Mouse (Mus musculus) hindbrain, embryonic 11.5 days (tissue): ENCODE measurements around the gene Cfap58. TPM values are rescaled to one million over a fixed set of nuclear protein-coding genes. Genes with fewer than 3 reads are reported as not detected.

ENCODE experiments used
- ATAC-seq: fragments of 200-750 bp; cut with Nextera tagmentation; 2 replicates; pipeline ENCODE4 v1.8.0; 2017; ENCODE audit warnings: mild to moderate bottlenecking, moderate TSS enrichment, moderate library complexity; ENCODE audit not compliant: low FRiP score
- DNase-seq: peaks from one replicate; pipeline ENCODE4 v3.0.0-alpha.2; 2015; ENCODE audit warnings: low spot score
- H3K27ac ChIP-seq: fragments of 300-500 bp; sonication (generic); 2 replicates; pipeline ENCODE4 v1.5.1; 2014; ENCODE audit warnings: mild to moderate bottlenecking, low read depth, low read length
- H3K27me3 ChIP-seq: fragments of 300-500 bp; sonication (generic); 2 replicates; pipeline ENCODE4 v1.6.1; 2014; ENCODE audit warnings: mild to moderate bottlenecking, low read length, moderate library complexity, mixed read lengths; ENCODE audit not compliant: control insufficient read depth, insufficient read depth
- H3K36me3 ChIP-seq: fragments of 300-500 bp; sonication (generic); 2 replicates; pipeline ENCODE4 v1.6.1; 2014; ENCODE audit warnings: mild to moderate bottlenecking, low read length, moderate library complexity, mixed read lengths; ENCODE audit not compliant: control insufficient read depth, insufficient read depth
- H3K4me1 ChIP-seq: fragments of 300-500 bp; sonication (generic); replicated peaks from 2 replicates; pipeline ENCODE4 v1.6.1; 2014; ENCODE audit warnings: low read length, mixed read lengths; ENCODE audit not compliant: control insufficient read depth, insufficient read depth
- H3K4me2 ChIP-seq: fragments of 300-500 bp; sonication (generic); replicated peaks from 2 replicates; pipeline ENCODE4 v1.6.1; 2014; ENCODE audit warnings: mild to moderate bottlenecking, low read depth, low read length
- H3K4me3 ChIP-seq: fragments of 300-500 bp; sonication (generic); 2 replicates; pipeline ENCODE4 v1.5.1; 2014; ENCODE audit warnings: low read depth, low read length
- H3K9ac ChIP-seq: fragments of 300-500 bp; sonication (generic); 2 replicates; pipeline ENCODE4 v1.6.1; 2014; ENCODE audit warnings: low read depth, low read length
- H3K9me3 ChIP-seq: fragments of 300-500 bp; sonication (generic); 2 replicates; pipeline ENCODE4 v1.6.1; 2016; ENCODE audit warnings: low read length; ENCODE audit not compliant: control insufficient read depth
- WGBS: fragments of 180-500 bp; shearing (Covaris S2); extraction: QIAGEN DNeasy Blood & Tissue Kit; methylation state at CpG from one replicate; pipeline ENCODE4 v1.1.7; 2014; 5-methylcytosine and 5-hydroxymethylcytosine counted together
- polyA plus RNA-seq: library from polyadenylated mRNA; unstranded; fragments of >200 nt; fragmentation: Nextera tagmentation; extraction: Ambion mirVana; gene quantifications from 2 replicates; pipeline ENCODE4 v1.2.1, GENCODE M21; 2014

The Cfap58 gene
- polyA plus RNA-seq, 1 experiment from 2014 or later: 0.37 TPM

DNA sequence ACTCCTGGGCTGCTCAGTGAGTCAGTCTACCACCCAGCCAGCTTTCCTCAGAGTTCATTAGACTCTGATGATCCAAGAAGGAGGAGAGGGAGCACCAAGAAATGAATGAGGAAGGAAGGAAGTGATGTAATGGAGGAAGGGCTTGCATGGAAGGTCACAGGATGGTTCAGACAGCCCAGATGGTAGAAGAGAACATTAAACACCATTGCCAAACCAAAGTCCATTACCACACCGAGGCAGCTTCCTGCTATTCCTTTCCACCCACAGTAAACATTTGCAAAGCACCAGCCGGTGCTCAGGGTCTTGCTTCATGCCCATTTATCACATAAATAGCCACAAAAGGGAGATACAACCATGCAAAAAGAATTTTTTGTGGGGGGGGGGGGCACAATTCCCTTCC lies 89.4 kb downstream of the Cfap58 start:
- H3K27me3 ChIP-seq: no peaks in the 10 kb centered on the region
- H3K4me3 ChIP-seq: no peak overlapping the region
- DNase-seq (no peak), ATAC-seq (no peak)
- H3K4me1 ChIP-seq: 0 out of 2 replicates have a peak, but pooled peaks cover 2% of the 10 kb centered on the region
- no peak overlapping the region for H3K27ac ChIP-seq
- 69% methylated on average over 2 of the region's 2 CpGs for WGBS
- no peak overlapping the region for H3K9ac ChIP-seq
- H3K4me2 ChIP-seq: no peak overlapping the region
- H3K9me3 ChIP-seq: no peaks in the 10 kb centered on the region
- no peaks in the 10 kb centered on the region for H3K36me3 ChIP-seq

- WGBS: 89% methylated on average over 8 of the region's 8 CpGs
These were observed 102.1 kb downstream of the Cfap58 start for GRCm38 (mm10) chr19:48039554-48039953.

DNA sequence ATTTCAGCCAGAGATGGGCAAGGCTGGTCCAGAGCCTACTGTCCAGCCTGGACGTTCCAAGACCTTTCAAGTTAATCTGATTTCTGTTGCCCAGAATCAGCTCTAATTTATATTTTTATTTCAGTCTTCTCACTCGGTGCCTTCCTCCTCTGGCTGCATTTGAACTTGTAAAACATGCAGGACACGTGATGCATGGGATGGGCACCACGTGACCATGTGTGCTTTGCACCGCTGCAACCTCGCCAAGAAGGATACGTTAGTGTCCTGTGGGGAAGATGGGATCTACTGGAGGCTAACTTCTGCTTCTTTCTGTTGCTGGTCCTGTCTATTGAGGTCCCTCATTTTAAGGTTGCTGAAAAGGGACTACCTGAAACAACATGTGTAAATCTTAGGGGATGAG lies 109.8 kb downstream of the Cfap58 start:
- no peaks in the 10 kb centered on the region for H3K9me3 ChIP-seq
- WGBS: 85% methylated on average over 7 of the region's 7 CpGs
- no peak overlapping the region for H3K9ac ChIP-seq
- no peaks in the 10 kb centered on the region for H3K4me1 ChIP-seq
- H3K27ac ChIP-seq: no peak overlapping the region
- H3K4me2 ChIP-seq: no peak overlapping the region
- ATAC-seq: no peak
- no peak overlapping the region for H3K4me3 ChIP-seq
- DNase-seq: no peak
- H3K27me3 ChIP-seq: no peaks in the 10 kb centered on the region
- H3K36me3 ChIP-seq: no peaks in the 10 kb centered on the region

More at GRCm38 (mm10) chr19:48039554-48039953, 102.1 kb downstream of the Cfap58 start:
- Histone ChIP-seq H3K4me3 (no peak overlapping the region), H3K4me1 (no peaks in the 10 kb centered on the region), H3K27me3 (no peaks in the 10 kb centered on the region), H3K9me3 (no peaks in the 10 kb centered on the region), H3K36me3 (no peaks in the 10 kb centered on the region), H3K27ac (no peak overlapping the region), H3K9ac (no peak overlapping the region), H3K4me2 (no peak overlapping the region)
- ATAC-seq (no peak), DNase-seq (no peak)

DNA sequence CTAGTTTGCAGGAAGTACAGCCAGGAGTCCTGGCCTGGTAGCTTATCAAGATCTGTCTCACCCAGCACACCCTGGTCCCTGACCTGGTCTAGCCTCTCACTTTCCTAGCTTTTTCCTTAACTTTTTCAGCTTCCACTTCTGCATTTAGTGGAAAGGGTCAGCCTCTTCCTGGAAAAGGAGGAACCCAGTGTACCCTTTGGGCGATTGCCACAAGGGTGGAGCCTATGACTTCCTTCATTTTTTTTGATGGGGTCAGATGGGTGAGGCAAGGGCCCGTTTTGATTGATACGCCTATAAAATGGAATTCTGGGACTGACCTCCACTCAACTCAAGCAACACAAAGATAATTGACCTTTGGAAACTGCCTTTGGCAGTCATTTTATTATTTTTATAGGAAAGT lies 111.9 kb downstream of the Cfap58 start:
- no peaks in the 10 kb centered on the region for H3K36me3 ChIP-seq
- H3K9me3 ChIP-seq: no peaks in the 10 kb centered on the region
- H3K27ac ChIP-seq: no peak overlapping the region
- H3K4me2 ChIP-seq: no peak overlapping the region
- DNase-seq: no peak
- H3K27me3 ChIP-seq: no peaks in the 10 kb centered on the region
- no peak overlapping the region for H3K4me3 ChIP-seq
- no peak for ATAC-seq
- H3K9ac ChIP-seq: no peak overlapping the region
- WGBS: 70% methylated on average over 3 of the region's 3 CpGs
- H3K4me1 ChIP-seq: no peaks in the 10 kb centered on the region

DNA sequence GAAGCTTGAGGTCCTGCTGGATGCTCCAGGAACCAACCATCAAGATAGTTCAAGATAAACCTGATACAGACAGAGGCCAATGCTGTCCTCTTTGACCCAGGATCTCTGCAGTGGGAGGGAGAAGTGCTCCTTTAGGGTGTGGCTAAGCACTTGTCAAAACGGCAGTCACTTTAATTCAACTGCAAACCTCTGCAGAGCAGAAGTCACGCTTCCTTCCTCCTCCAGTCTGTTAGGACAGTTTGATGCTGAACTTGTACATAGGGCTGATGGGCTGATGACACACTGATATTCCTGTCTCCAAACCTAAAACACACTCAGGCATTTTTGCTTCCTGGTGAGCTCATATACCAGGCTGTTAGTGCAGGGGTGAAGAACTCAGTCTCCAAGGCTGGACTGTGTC lies 125.8 kb downstream of the Cfap58 start:
- H3K27me3 ChIP-seq: no peaks in the 10 kb centered on the region
- no peaks in the 10 kb centered on the region for H3K4me1 ChIP-seq
- H3K4me3 ChIP-seq: no peak overlapping the region
- H3K9ac ChIP-seq: no peak overlapping the region
- H3K36me3 ChIP-seq: no peaks in the 10 kb centered on the region
- no peak for DNase-seq
- H3K4me2 ChIP-seq: no peak overlapping the region
- WGBS: 57% methylated on average over 2 of the region's 2 CpGs
- H3K27ac ChIP-seq: no peak overlapping the region
- ATAC-seq: no peak
- no peaks in the 10 kb centered on the region for H3K9me3 ChIP-seq

DNA sequence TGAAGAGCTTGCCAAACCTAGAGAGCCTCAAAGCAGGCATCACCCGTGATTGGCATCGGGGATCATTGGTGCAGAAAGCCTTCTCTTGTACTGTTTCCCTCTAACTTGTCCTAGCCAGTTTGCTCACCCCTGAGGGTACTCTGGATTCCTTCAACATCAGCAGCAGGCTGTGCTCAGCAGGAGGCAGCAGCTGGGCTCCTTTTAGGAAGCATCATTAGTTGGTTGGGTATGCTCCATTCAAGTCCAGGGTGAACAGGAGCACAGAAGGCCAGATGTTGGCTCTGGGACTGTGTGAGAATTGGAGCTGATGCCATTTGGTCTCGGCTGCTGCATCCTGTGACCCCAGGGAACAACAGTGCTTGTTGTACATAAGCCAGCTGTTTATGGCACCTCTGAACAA lies 142.2 kb downstream of the Cfap58 start:
- Histone ChIP-seq H3K4me1 (no peaks in the 10 kb centered on the region), H3K27ac (no peak overlapping the region), H3K27me3 (no peaks in the 10 kb centered on the region), H3K36me3 (no peaks in the 10 kb centered on the region), H3K9me3 (no peaks in the 10 kb centered on the region), H3K9ac (no peak overlapping the region), H3K4me3 (no peak overlapping the region), H3K4me2 (no peak overlapping the region)
- WGBS: 72% methylated on average over 3 of the region's 3 CpGs
- DNase-seq: no peak
- ATAC-seq: no peak

DNA sequence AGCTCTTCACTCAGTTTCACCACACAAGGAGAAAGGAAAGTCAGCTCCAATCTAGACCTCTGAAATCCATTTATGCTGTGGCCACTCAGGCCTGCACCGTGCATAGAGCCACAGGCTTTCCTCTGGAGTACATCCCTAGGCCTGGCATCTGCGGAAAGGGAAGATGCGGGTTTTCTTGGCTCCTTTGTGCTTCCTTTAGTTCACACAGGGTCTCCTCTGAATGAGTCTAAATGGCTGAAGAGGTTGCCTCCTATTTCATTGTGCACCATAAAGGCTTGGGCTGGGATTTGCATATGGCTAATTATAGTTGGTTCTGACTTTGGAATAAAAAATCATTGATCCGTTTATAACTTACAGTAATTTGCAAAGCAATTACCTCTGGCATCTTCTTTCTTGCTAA lies 144.0 kb downstream of the Cfap58 start:
- Histone ChIP-seq H3K4me3 (no peak overlapping the region), H3K9me3 (no peaks in the 10 kb centered on the region), H3K4me2 (no peak overlapping the region), H3K4me1 (no peaks in the 10 kb centered on the region), H3K27me3 (no peaks in the 10 kb centered on the region), H3K9ac (no peak overlapping the region), H3K36me3 (no peaks in the 10 kb centered on the region), H3K27ac (no peak overlapping the region)
- no peak for ATAC-seq
- DNase-seq: no peak
- WGBS: 79% methylated on average over 4 of the region's 4 CpGs

Other genes starting within 250 kb of the Cfap58 start
- 0.36 and 0.38 TPM in 2 replicates for gene Col17a1, start 245.6 kb upstream of the Cfap58 start, polyA plus RNA-seq
- gene Sfr1, start 206.0 kb upstream of the Cfap58 start, polyA plus RNA-seq: 295 and 320 TPM in 2 replicates
- 105 and 116 TPM in 2 replicates for gene Gsto1, start 82.7 kb upstream of the Cfap58 start, polyA plus RNA-seq
- 0.77 and 1.4 TPM in 2 replicates for gene Gsto2, start 72.1 kb upstream of the Cfap58 start, polyA plus RNA-seq
- 0.54 and 2.1 TPM in 2 replicates for gene Cfap43, start 18.4 kb upstream of the Cfap58 start, polyA plus RNA-seq
- gene Itprip, start 18.4 kb upstream of the Cfap58 start, polyA plus RNA-seq: 10.0 and 12.2 TPM in 2 replicates